Mouse (Mus musculus) frontal cortex, adult (tissue): ENCODE data around the gene Jup.
"Not testable (repeated sequence)": the region's sequence is repeated elsewhere in the genome, so short reads cannot be mapped to it uniquely, and the experiment has no call there.

Experiments used
- ATAC-seq: cut with Nextera tagmentation; 2 replicates; pipeline ENCODE4 v1.9.2; 2017; ENCODE audit warnings: mild to moderate bottlenecking, moderate library complexity, mixed read lengths; ENCODE audit not compliant: low TSS enrichment

The Jup gene

GRCm38 (mm10) chr11:100391081-100391883 is 6.3 kb downstream of the Jup start:
- ATAC-seq: no peak

- no peak for ATAC-seq
Measured at GRCm38 (mm10) chr11:100389931-100390445, 7.6 kb downstream of the Jup start.

GRCm38 (mm10) chr11:100388588-100388987 is 9.0 kb downstream of the Jup start:
- ATAC-seq: no peak

GRCm38 (mm10) chr11:100387589-100388375 is 9.8 kb downstream of the Jup start:
- peak; percentile 71 for ATAC-seq

GRCm38 (mm10) chr11:100387111-100387510 is 10.5 kb downstream of the Jup start:
- ATAC-seq: no peak

GRCm38 (mm10) chr11:100386586-100386985 is 11.0 kb downstream of the Jup start:
- no peak for ATAC-seq

- ATAC-seq: no peak
Measured at GRCm38 (mm10) chr11:100385016-100385415, 12.5 kb downstream of the Jup start.

GRCm38 (mm10) chr11:100382682-100383081 is 14.9 kb downstream of the Jup start:
- ATAC-seq: no peak

- ATAC-seq: no peak
Measured at GRCm38 (mm10) chr11:100379311-100379710, 18.3 kb downstream of the Jup start.

- ATAC-seq: no peak
Measured at GRCm38 (mm10) chr11:100378446-100378845, 19.1 kb downstream of the Jup start.

- ATAC-seq: no peak
Measured at GRCm38 (mm10) chr11:100377989-100378388, 19.6 kb downstream of the Jup start.

- no peak for ATAC-seq
Measured at GRCm38 (mm10) chr11:100376746-100377389, 20.7 kb downstream of the Jup start.

GRCm38 (mm10) chr11:100376005-100376404 is 21.6 kb downstream of the Jup start:
- ATAC-seq: no peak

- no peak for ATAC-seq
Measured at GRCm38 (mm10) chr11:100375127-100375526, 22.4 kb downstream of the Jup start.

- no peak for ATAC-seq
Measured at GRCm38 (mm10) chr11:100371981-100372558, 25.5 kb downstream of the Jup start.

GRCm38 (mm10) chr11:100369822-100370221 is 27.7 kb downstream of the Jup start:
- no peak for ATAC-seq

GRCm38 (mm10) chr11:100369145-100369544 is 28.4 kb downstream of the Jup start:
- ATAC-seq: no peak

- ATAC-seq: peak; percentile 82
Measured at GRCm38 (mm10) chr11:100362979-100363562, 34.5 kb downstream of the Jup start.

GRCm38 (mm10) chr11:100362209-100362978 is 35.2 kb downstream of the Jup start:
- ATAC-seq: peak; percentile 61; the same call in 1 of the 2 replicates

- ATAC-seq: not testable (repeated sequence)
Measured at GRCm38 (mm10) chr11:100361059-100361458, 36.5 kb downstream of the Jup start.

- ATAC-seq: no peak
Measured at GRCm38 (mm10) chr11:100360175-100360574, 37.4 kb downstream of the Jup start.
